Mouse (Mus musculus): ENCODE data around the gene Cysrt1. TPM values are rescaled to one million over a fixed set of nuclear protein-coding genes. Genes with fewer than 3 reads are reported as not detected.
"Not testable (repeated sequence)": the region's sequence is repeated elsewhere in the genome, so short reads cannot be mapped to it uniquely, and the experiment has no call there.

Cysrt1 gene
- total RNA-seq, 2 experiments from 2014 or later = not detected

GRCm38 (mm10) chr2:25265897-25266656 is 23.8 kb upstream of the Cysrt1 start:
- peak; percentile 55 for ATAC-seq (replicated peaks; ENCODE audit: poor library complexity, severe bottlenecking)

DNA sequence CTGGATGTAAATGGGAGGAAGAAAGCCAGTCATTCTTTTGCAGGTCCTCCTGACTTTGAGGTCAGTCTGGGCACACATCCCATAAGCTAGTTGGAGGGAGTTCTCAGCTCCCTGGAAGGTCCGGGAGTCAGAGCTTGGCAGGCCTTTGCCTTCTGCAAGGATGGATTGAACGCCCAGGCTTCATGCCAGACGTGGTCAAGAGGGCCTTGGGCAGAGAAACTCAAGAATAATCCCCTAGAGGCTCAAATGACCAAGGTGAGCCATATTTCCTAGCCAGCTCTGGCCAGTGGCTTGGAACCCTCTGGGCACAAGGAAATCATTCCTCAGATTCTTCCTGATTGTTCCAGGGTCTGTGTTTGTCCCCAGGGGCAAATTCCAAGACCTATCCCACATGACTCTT is 22.6 kb upstream of the Cysrt1 start:
- no peak for ATAC-seq (replicated peaks; ENCODE audit: poor library complexity, severe bottlenecking)

GRCm38 (mm10) chr2:25264286-25264660 is 22.0 kb upstream of the Cysrt1 start:
- no peak for ATAC-seq (replicated peaks; ENCODE audit: poor library complexity, severe bottlenecking)

- ATAC-seq (replicated peaks; ENCODE audit: poor library complexity, severe bottlenecking) = no peak
These were observed 21.5 kb upstream of the Cysrt1 start for GRCm38 (mm10) chr2:25263623-25264285.

DNA sequence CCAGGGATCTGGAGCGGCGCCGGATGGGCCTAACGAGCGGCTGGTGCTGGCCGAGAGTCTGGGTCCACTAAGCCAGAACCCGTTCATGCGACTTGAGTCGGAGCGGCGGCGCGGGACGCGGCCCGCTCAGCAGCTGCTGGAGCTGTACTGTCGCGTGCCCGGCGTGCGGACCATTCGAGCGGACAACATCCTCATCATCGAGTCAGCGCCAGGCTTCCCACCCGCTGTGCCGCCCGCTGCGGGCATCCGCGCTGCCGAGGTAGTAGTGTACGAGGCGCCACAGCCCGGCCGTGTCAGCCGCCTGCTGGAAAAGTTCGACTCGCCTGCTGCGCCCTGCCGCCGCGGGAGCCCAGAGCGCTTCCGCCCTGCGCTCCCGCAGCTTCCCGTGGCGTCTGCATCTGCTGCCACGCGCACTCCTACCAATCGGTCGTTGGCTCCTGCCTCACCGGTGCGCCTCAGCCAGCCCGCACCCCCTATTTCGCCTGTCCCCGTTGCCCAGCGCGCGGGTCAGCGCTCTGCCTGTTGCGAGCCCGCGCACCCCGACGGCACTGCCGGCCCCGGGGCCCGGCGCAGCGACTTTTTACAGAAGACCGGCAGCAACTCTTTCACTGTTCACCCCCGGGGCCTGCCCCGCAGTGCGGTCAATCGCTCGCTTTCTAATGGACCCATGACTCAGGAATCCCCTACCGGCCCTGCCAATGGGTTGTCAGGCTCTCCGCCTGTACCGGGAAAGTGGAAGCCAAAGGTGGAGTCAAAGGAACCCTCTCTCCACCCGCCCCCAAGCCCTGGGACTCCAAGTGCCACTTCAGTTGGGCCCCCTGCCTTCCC is 20.8 kb upstream of the Cysrt1 start:
- peak; percentile 20 for ATAC-seq (replicated peaks; ENCODE audit: poor library complexity, severe bottlenecking)

GRCm38 (mm10) chr2:25262291-25262767 is 20.1 kb upstream of the Cysrt1 start, which contains the start of gene Tprn:
TSS of gene Tprn (plus strand) at chr2:25262618.
- peak; percentile 89 for ATAC-seq (replicated peaks; ENCODE audit: poor library complexity, severe bottlenecking)

DNA sequence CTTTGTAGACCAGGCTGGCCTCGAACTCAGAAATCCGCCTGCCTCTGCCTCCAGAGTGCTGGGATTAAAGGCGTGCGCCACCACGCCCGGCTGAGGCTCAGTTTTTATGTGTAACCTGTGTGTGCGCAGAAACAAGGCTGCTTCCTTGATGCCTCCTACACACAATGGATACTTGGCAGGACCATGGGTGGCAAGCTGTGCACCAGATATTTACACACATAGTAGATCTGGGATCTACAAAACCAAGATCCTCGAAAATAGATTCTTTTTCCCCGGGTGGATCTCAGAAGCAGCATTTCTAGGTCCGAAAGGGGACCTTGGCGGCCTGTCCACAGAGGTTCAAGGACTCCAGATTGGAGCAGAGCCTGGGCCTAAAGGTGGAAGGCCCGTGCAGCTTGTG is 19.6 kb upstream of the Cysrt1 start:
- ATAC-seq (replicated peaks; ENCODE audit: poor library complexity, severe bottlenecking) = no peak

GRCm38 (mm10) chr2:25258887-25259286 is 16.6 kb upstream of the Cysrt1 start:
- ATAC-seq (replicated peaks; ENCODE audit: poor library complexity, severe bottlenecking) = no peak

- not testable (repeated sequence) for ATAC-seq (replicated peaks; ENCODE audit: poor library complexity, severe bottlenecking)
These were observed 15.0 kb upstream of the Cysrt1 start for GRCm38 (mm10) chr2:25257250-25257649.

GRCm38 (mm10) chr2:25256443-25257109 is 14.3 kb upstream of the Cysrt1 start:
- peak; percentile 62 for ATAC-seq (replicated peaks; ENCODE audit: poor library complexity, severe bottlenecking)

DNA sequence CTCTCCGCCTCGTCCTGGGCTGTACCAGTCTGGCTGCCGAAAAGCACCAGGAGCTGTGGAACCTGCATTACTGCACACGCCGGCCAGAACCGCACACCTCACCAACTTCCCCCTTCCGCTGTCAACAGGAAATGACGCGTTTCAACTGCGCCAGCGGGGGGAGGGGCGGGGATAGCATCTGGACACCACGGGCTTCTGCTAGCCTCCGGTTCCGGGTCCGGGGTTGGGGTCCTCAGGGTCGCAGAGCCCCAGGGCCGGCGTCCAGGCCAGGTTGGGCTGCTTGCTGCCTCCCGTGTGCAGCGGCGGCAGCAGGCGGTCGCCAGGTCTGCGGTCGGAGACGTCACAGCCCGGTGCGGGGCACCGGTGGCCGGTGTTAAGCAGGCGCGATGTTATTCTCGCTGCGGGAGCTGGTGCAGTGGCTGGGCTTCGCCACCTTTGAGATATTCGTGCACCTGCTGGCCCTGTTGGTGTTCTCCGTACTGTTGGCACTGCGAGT is 13.1 kb upstream of the Cysrt1 start, which contains the start of gene Tmem203:
Gene Tmem203, plus strand, starts transcription at position 156 of the 496 bp plus-strand sequence.
- ATAC-seq (replicated peaks; ENCODE audit: poor library complexity, severe bottlenecking) = peak; percentile 91

DNA sequence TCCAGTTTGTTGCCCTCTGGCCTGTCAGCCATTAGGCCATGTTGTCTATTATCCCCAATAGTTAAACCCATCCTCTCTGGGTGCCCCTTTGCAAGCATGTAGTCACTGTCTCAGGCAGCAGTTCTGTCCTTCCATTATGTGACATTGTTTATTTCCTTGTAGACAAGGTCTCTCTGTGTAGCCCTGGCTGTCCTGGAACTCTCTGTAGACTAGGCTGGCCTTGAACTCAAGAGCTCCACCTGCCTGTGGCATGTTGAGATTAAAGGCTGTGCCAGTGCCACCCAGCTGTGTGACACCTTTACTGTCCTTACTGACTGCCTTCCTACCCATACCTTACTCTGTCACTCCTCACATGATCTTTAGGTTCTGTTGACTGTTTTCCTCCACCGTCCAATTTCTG is 10.1 kb upstream of the Cysrt1 start:
- ATAC-seq (replicated peaks; ENCODE audit: poor library complexity, severe bottlenecking) = no peak

GRCm38 (mm10) chr2:25246183-25247072 is 4.2 kb upstream of the Cysrt1 start, which contains the start of gene AL732309.1:
TSS of gene AL732309.1 (minus strand) at chr2:25246863.
- no peak for ATAC-seq (replicated peaks; ENCODE audit: poor library complexity, severe bottlenecking)

- no peak for ATAC-seq (replicated peaks; ENCODE audit: poor library complexity, severe bottlenecking)
These were observed 1.9 kb upstream of the Cysrt1 start for GRCm38 (mm10) chr2:25244144-25244543.

- no peak for ATAC-seq (replicated peaks; ENCODE audit: poor library complexity, severe bottlenecking)
These were observed 1.1 kb upstream of the Cysrt1 start for GRCm38 (mm10) chr2:25243342-25243741.

- no peak for ATAC-seq (replicated peaks; ENCODE audit: poor library complexity, severe bottlenecking)
These were observed 845 bp downstream of the Cysrt1 start for GRCm38 (mm10) chr2:25241438-25241775.

DNA sequence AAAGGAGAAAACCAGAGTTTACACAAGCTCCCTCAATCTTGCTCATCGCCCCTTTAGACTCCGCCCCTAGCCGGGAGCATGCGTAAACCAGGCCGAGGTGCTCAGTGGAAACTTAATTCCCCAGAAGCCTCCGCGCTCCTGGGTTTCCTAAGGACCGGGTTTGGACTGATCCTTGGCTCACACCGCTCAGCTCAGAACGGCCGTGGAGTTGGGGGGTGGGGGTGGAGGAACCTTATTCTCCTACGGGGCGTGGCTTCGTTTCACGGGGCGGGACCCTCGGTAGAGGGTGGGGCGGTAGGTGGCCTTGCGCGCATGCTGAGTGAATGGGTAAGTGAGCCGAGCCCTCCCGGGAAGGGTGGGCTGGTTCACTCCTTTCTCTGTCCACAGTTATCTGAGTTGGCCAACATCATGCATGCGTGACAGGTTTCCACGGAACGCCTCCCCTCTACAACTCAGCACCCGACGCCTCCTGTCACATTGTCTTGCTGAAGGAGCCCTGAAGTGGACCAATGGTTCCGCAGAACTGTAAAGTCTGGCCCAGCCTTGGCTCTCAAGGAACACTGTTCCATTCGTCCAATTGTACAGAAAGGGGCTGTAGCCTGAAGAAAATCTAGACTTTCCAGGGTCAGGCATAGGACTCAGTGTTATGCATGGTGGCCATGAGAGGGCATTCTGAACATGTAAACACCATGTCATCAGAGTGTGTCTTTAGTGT is 1.4 kb downstream of the Cysrt1 start:
- ATAC-seq (replicated peaks; ENCODE audit: poor library complexity, severe bottlenecking) = peak; percentile 82

GRCm38 (mm10) chr2:25240310-25240709 is 1.9 kb downstream of the Cysrt1 start:
- ATAC-seq (replicated peaks; ENCODE audit: poor library complexity, severe bottlenecking) = no peak
